ENCODE assay signal across 8 mouse cellular contexts in the genomic region with DNA sequence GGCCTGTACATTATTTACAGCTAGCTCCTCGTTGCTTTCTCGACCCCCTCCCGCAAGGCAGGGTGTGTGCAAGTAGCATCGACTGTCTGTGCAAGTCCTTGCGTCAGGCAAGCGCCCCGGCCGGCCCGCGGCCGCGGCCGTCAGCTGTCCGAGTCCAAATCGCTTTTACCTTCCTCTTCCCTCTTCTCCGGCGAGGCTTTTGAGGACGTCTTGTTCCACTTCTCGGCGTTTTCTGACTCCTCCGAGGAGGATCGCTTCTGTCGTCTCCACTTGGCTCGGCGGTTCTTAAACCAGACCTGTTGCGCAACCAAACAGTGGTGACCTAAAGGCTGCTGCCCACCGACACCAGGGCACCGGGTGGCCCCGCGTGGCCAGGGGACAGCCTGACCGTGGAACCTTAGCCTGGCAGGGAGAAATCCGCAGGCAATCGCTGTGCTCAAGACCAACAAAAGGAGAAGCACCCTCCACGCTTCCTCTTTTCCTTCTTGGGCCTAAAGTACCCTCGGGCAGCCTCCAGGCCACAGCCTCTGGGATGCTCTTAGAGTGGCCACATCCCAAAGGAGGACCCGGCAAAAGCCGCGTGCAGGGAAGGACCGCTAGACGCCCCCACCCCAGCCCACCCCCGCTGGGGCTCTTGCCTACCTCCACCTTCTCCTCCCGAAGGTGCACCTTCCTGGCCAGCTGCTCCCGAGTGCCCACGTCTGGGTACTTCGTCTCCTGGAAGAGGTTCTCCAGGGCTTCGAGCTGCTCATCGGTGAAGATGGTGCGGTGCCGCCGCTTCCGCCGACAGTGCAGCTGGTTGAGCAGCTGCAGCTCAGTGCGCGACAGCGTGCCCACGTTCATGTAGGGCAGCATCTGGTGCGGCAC. TPM values are rescaled to one million over a fixed set of nuclear protein-coding genes. Genes with fewer than 3 reads are reported as not detected.
DNase-seq lines count a peak whose midpoint lies in the region; ATAC-seq and TF ChIP-seq lines count a peak whose summit lies in the region.

No protein-coding gene starts in this region.

- H3K36me3 ChIP-seq in ES-Bruce4 (ENCODE audit: control insufficient read depth, insufficient read depth, low read length, poor library complexity, severe bottlenecking): no peaks in the 10 kb centered on the region
- no peaks in the 10 kb centered on the region for H3K36me3 ChIP-seq in forebrain, embryonic 16.5 days (ENCODE audit: control insufficient read depth, insufficient read depth)
- H3K36me3 ChIP-seq in liver, embryonic 12.5 days: no peaks in the 10 kb centered on the region
- H3K36me3 ChIP-seq in small intestine, adult 2 months (ENCODE audit: control insufficient read depth, insufficient read depth, low read length): no peaks in the 10 kb centered on the region
- no peaks in the 10 kb centered on the region for H3K36me3 ChIP-seq in thymus, adult 2 months (ENCODE audit: control insufficient read depth, insufficient read depth, low read length)

- no peak for TF ChIP-seq POLR2A in ES-Bruce4 (IDR thresholded peaks at IDR 0.05; ENCODE audit: insufficient read depth, low read length)
- TF ChIP-seq POLR2A in small intestine, adult 2 months (IDR thresholded peaks at IDR 0.05; ENCODE audit: low read depth, low read length): no peak
- no peak for TF ChIP-seq POLR2A in thymus, adult 2 months (IDR thresholded peaks at IDR 0.05; ENCODE audit: control insufficient read depth, extremely low read depth, insufficient read depth, low read length, poor library complexity)

- H3K27me3 ChIP-seq in ES-Bruce4 (ENCODE audit: control insufficient read depth, insufficient read depth, low read length, poor library complexity, severe bottlenecking): peaks cover 32% of the 10 kb centered on the region
- peaks cover 66% of the 10 kb centered on the region for H3K27me3 ChIP-seq in forebrain, embryonic 16.5 days (replicated peaks; ENCODE audit: control insufficient read depth, insufficient read depth, low read length)
- peaks cover 92% of the 10 kb centered on the region for H3K27me3 ChIP-seq in liver, embryonic 12.5 days (replicated peaks)
- H3K27me3 ChIP-seq in small intestine, adult 2 months (ENCODE audit: control insufficient read depth, insufficient read depth, low read length): peaks cover 61% of the 10 kb centered on the region
- peaks cover 10% of the 10 kb centered on the region for H3K27me3 ChIP-seq in thymus, adult 2 months (ENCODE audit: control insufficient read depth, insufficient read depth, low read length)

- peak; percentile 55 for ATAC-seq in forebrain, embryonic 16.5 days
- ATAC-seq in liver, embryonic 12.5 days: no peak

- WGBS in forebrain, embryonic 16.5 days: under 1% methylated on average over 57 of the region's 57 CpGs
- WGBS in liver, embryonic 12.5 days (ENCODE audit: insufficient replicate concordance): 2% methylated on average over 57 of the region's 57 CpGs
- 13% methylated on average over 57 of the region's 57 CpGs for WGBS in small intestine, adult 2 months
- 2% methylated on average over 57 of the region's 57 CpGs for WGBS in thymus, adult 2 months

- H3K9me3 ChIP-seq in ES-Bruce4 (replicated peaks; ENCODE audit: control insufficient read depth, insufficient read depth, low read length, poor library complexity, severe bottlenecking): no peaks in the 10 kb centered on the region
- H3K9me3 ChIP-seq in forebrain, embryonic 16.5 days (ENCODE audit: control insufficient read depth, low read length): no peaks in the 10 kb centered on the region
- H3K9me3 ChIP-seq in liver, embryonic 12.5 days (replicated peaks): no peaks in the 10 kb centered on the region

- DNase-seq in adrenal gland, adult 2 months: peak; percentile 30
- DNase-seq in adrenal gland, postnatal 25 days: no peak
- DNase-seq in spleen, postnatal 4 days (ENCODE audit: low spot score in 2 of 2): no peak
- DNase-seq in thymus, adult 2 months: no peak

- no peak overlapping the region; the same call in 1 of the 2 replicates for H3K4me2 ChIP-seq in forebrain, embryonic 16.5 days (ENCODE audit: low read length)
- peak overlapping the region; percentile 35 for H3K4me2 ChIP-seq in liver, embryonic 12.5 days

- no peak overlapping the region for H3K9ac ChIP-seq in ES-Bruce4 (ENCODE audit: low read depth, poor library complexity, severe bottlenecking)
- H3K9ac ChIP-seq in forebrain, embryonic 16.5 days (replicated peaks; ENCODE audit: low read depth, low read length): no peak overlapping the region
- H3K9ac ChIP-seq in liver, embryonic 12.5 days: no peak overlapping the region

- peak overlapping the region; percentile 49 for H3K4me3 ChIP-seq in ES-Bruce4 (ENCODE audit: low read depth, low read length)
- peak overlapping the region; percentile 0; the same call in 1 of the 2 replicates for H3K4me3 ChIP-seq in forebrain, embryonic 16.5 days (replicated peaks; ENCODE audit: low read length)
- H3K4me3 ChIP-seq in liver, embryonic 12.5 days: no peak overlapping the region; the same call in 1 of the 2 replicates
- H3K4me3 ChIP-seq in small intestine, adult 2 months (ENCODE audit: low read depth, low read length): 0 out of 2 replicates have a peak overlapping the region, but pooled peaks have one; percentile 8
- H3K4me3 ChIP-seq in thymus, adult 2 months (ENCODE audit: control insufficient read depth, insufficient read depth, low read length): no peak overlapping the region

- no peaks in the 10 kb centered on the region for H3K4me1 ChIP-seq in ES-Bruce4 (ENCODE audit: control insufficient read depth, insufficient read depth, low read length)
- peaks cover 24% of the 10 kb centered on the region for H3K4me1 ChIP-seq in forebrain, embryonic 16.5 days (replicated peaks; ENCODE audit: control insufficient read depth, insufficient read depth, low read length)
- H3K4me1 ChIP-seq in liver, embryonic 12.5 days: 0 out of 2 replicates have a peak, but pooled peaks cover 7% of the 10 kb centered on the region
- peaks cover 14% of the 10 kb centered on the region for H3K4me1 ChIP-seq in small intestine, adult 2 months (ENCODE audit: control insufficient read depth, insufficient read depth, insufficient read length, low read length)
- H3K4me1 ChIP-seq in thymus, adult 2 months (replicated peaks; ENCODE audit: control insufficient read depth, insufficient read depth, low read length): no peaks in the 10 kb centered on the region

- TF ChIP-seq CTCF in ES-Bruce4 (IDR thresholded peaks at IDR 0.05; ENCODE audit: low read depth, low read length): no peak
- TF ChIP-seq CTCF in small intestine, adult 2 months (IDR thresholded peaks at IDR 0.05; ENCODE audit: extremely low read depth, insufficient read length, insufficient replicate concordance, low read depth, low read length): no peak
- no peak for TF ChIP-seq CTCF in thymus, adult 2 months (IDR thresholded peaks at IDR 0.05; ENCODE audit: borderline replicate concordance, control insufficient read depth, extremely low read depth, insufficient read depth, low read length, poor library complexity)

- no peak overlapping the region for H3K27ac ChIP-seq in ES-Bruce4 (ENCODE audit: insufficient read depth, low read length)
- no peak overlapping the region for H3K27ac ChIP-seq in forebrain, embryonic 16.5 days (ENCODE audit: low read length)
- H3K27ac ChIP-seq in liver, embryonic 12.5 days: no peak overlapping the region
- H3K27ac ChIP-seq in small intestine, adult 2 months (ENCODE audit: insufficient read depth, low read depth, low read length): no peak overlapping the region
- H3K27ac ChIP-seq in thymus, adult 2 months (ENCODE audit: control insufficient read depth, insufficient read depth, low read length): no peak overlapping the region

- TF ChIP-seq EP300 in ES-Bruce4 (IDR thresholded peaks at IDR 0.05; ENCODE audit: insufficient read depth, low read depth, low read length): no peak

RNA-seq across cellular contexts. Expression of gene Gsc, which starts 1.5 kb away (rescaled TPM):
- not detected for total RNA-seq in adrenal gland, adult 2 months (2021)
- polyA plus RNA-seq in adrenal gland, adult 2 months (2012; rRNA removed): 0.08 and 0.32 TPM in 2 replicates
- not detected in 2 replicates for total RNA-seq in adrenal gland, postnatal 25 days (2021)
- polyA plus RNA-seq in ES-Bruce4 (2011; ENCODE audit: insufficient read depth, insufficient read length, low read depth, missing spikeins): 0.63 TPM in 1 of 2 replicates, not detected in the other
- polyA plus RNA-seq in forebrain, embryonic 16.5 days (2015; fragmentation: Nextera tagmentation; extraction: Ambion mirVana): not detected in 2 replicates
- polyA plus RNA-seq in liver, embryonic 12.5 days (2016; fragmentation: Nextera tagmentation; extraction: Ambion mirVana): 0.13 TPM in 1 of 2 replicates, not detected in the other
- 0.46 TPM in 1 of 2 replicates, not detected in the other for polyA plus RNA-seq in small intestine, adult 2 months (2012; rRNA removed)
- polyA plus RNA-seq in thymus, adult 2 months (2012; rRNA removed): 0.77 and 1.5 TPM in 2 replicates

Comparison
In these comparisons a context has a peak if more than half of its experiments do, and no peak if none do; other contexts are left out.
1. H3K4me3 ChIP-seq: peak in ES-Bruce4 (single experiment), forebrain, embryonic 16.5 days (single experiment) and small intestine, adult 2 months (single experiment); none in liver, embryonic 12.5 days (single experiment) and thymus, adult 2 months (single experiment).